Mouse (Mus musculus) thymus, adult 2 months (tissue): Measurements from ENCODE around the gene Msmo1. TPM values are rescaled to one million over a fixed set of nuclear protein-coding genes. Genes with fewer than 3 reads are reported as not detected.

ENCODE experiments used
- DNase-seq: peaks from one replicate; pipeline ENCODE4 v3.0.0; 2021
- H3K27ac ChIP-seq: fragments of 200-500 bp; 2 replicates; pipeline ENCODE4 v1.5.1; 2012; ENCODE audit warnings: low read length, control low read depth; ENCODE audit not compliant: control insufficient read depth, insufficient read depth
- H3K27me3 ChIP-seq: fragments of 200-500 bp; 2 replicates; pipeline ENCODE4 v1.6.1; 2012; ENCODE audit warnings: mild to moderate bottlenecking, low read length, moderate library complexity, mixed read lengths; ENCODE audit not compliant: control insufficient read depth, insufficient read depth
- H3K36me3 ChIP-seq: fragments of 200-500 bp; 2 replicates; pipeline ENCODE4 v1.6.1; 2012; ENCODE audit warnings: mild to moderate bottlenecking, low read length, moderate library complexity; ENCODE audit not compliant: control insufficient read depth, insufficient read depth
- H3K4me1 ChIP-seq: fragments of 200-500 bp; replicated peaks from 2 replicates; pipeline ENCODE4 v1.6.1; 2012; ENCODE audit warnings: low read length; ENCODE audit not compliant: control insufficient read depth, insufficient read depth
- H3K4me3 ChIP-seq: fragments of 200-500 bp; 2 replicates; pipeline ENCODE4 v1.5.1; 2012; ENCODE audit warnings: mild to moderate bottlenecking, low read length, control low read depth, moderate library complexity; ENCODE audit not compliant: control insufficient read depth, insufficient read depth
- CTCF ChIP-seq: fragments of 200-500 bp; IDR thresholded peaks from 2 replicates; pipeline ENCODE4 v1.5.1; 2012; ENCODE audit warnings: mild to moderate bottlenecking, control low read depth, low read length, moderate library complexity, borderline replicate concordance; ENCODE audit not compliant: control insufficient read depth, poor library complexity, insufficient read depth; ENCODE audit errors: extremely low read depth
- POLR2A ChIP-seq: fragments of 200-500 bp; IDR thresholded peaks from 2 replicates; pipeline ENCODE4 v1.6.1; 2012; ENCODE audit warnings: mild to moderate bottlenecking, low read length, control low read depth, moderate library complexity; ENCODE audit not compliant: control insufficient read depth, poor library complexity, insufficient read depth; ENCODE audit errors: extremely low read depth
- WGBS: fragments of 180-500 bp; shearing (Covaris S2); methylation state at CpG from one replicate; pipeline ENCODE4 v1.1.7; 2018; 5-methylcytosine and 5-hydroxymethylcytosine counted together
- polyA plus RNA-seq: library from polyadenylated mRNA; depleted of rRNA; stranded (reverse); fragments of >200 nt; gene quantifications from 2 replicates; pipeline ENCODE4 v1.2.3, GENCODE M21; 2012

Gene Msmo1
- polyA plus RNA-seq, 1 experiment = 7.2 TPM

DNA sequence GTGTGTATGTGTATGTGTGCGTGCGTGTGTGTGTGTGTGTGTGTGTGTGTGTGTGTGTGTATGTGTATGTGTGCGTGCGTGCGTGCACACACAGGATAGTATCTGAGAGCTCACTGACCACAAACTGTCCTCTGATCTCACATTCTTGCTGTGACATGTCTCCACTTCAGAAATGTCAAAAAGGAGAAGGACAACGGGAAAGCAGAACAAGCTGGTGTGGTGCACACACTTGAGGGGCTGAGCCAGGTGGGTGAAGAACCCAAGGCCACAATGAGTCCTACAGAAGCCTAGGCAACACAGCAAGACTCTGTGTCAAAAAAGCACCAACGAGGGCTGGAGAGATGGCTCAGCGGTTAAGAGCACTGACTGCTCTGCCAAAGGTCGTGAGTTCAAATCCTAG is 35.1 kb upstream of the Msmo1 start:
- DNase-seq = no peak
- Histone ChIP-seq H3K4me1 (peaks cover 3% of the 10 kb centered on the region), H3K27me3 (no peaks in the 10 kb centered on the region), H3K4me3 (no peak overlapping the region), H3K27ac (no peak overlapping the region), H3K36me3 (no peaks in the 10 kb centered on the region)
- 78% methylated on average over 9 of the region's 9 CpGs for WGBS
- TF ChIP-seq POLR2A = no peak
- no peak for TF ChIP-seq CTCF

DNA sequence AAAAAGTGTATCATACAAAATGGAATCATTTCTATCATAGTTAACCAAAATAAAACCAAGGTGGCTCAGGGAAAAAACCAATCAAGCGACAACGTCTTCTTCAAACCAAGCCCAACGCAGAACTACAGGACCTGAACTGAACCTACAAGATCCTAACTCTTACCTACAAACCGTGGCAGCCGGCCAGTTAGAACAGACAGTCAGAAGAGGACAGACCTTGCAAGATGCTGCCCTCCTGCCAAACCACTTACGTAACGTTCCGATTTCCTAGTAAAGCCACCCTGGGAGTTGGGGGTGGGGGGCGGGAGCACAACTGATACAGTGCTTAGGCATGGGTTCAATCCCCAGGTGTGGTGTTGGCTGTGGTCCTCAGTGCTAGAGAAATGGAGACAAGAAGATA is 33.5 kb upstream of the Msmo1 start:
- peaks cover 3% of the 10 kb centered on the region for H3K4me1 ChIP-seq
- H3K36me3 ChIP-seq = no peaks in the 10 kb centered on the region
- H3K4me3 ChIP-seq = no peak overlapping the region
- H3K27ac ChIP-seq = no peak overlapping the region
- DNase-seq = no peak
- H3K27me3 ChIP-seq = no peaks in the 10 kb centered on the region
- TF ChIP-seq POLR2A (no peak), CTCF (no peak)
- WGBS = 98% methylated on average over 9 of the region's 9 CpGs

DNA sequence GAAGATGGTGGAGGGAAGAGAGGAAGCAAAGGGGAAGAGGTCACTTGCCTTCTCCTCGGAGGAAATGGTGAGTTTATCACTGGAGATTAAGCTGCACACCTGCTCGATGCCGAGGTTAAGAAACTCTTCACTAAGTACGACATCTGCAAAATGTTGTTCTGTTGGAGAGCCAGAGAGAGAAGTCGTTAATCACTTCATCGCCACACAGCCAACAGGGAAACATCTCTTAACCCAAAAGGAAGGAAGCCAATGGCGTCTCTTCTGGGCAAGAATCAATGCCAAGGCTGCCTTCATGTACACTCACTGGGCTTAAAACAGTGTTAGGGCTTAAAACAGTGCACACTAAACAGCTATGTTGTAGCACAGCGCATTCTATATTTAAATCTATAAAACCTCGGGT is 30.5 kb upstream of the Msmo1 start:
- TF ChIP-seq POLR2A (no peak), CTCF (no peak)

DNA sequence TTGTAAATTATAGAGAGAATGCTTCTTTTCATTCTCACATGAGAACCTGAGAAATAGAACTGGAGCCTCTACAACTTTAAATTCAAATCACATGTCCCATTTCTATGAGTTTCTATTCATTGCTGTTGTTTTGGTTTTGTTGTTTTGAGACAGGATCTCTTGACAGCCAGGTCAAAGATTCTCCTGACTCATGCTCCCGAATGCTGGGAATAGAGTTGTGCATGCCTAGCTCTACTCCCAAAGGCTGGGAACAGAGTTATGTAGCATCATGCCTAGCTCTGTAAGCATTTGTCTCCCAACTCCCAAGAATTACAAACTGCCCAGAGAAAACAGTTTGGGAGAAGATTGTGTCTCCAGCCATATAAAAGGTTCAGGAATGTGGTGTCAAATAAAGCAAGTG is 29.2 kb upstream of the Msmo1 start:
- Histone ChIP-seq H3K27ac (no peak overlapping the region), H3K27me3 (no peaks in the 10 kb centered on the region), H3K4me1 (peaks cover 3% of the 10 kb centered on the region), H3K36me3 (no peaks in the 10 kb centered on the region), H3K4me3 (no peak overlapping the region)
- TF ChIP-seq POLR2A = no peak
- no peak for TF ChIP-seq CTCF
- DNase-seq = no peak
- WGBS = 93% methylated on average over 1 of the region's 1 CpGs

More for the DNA sequence above, 30.5 kb upstream of the Msmo1 start:
- no peaks in the 10 kb centered on the region for H3K27me3 ChIP-seq
- H3K4me3 ChIP-seq = no peak overlapping the region
- peaks cover 3% of the 10 kb centered on the region for H3K4me1 ChIP-seq
- no peak overlapping the region for H3K27ac ChIP-seq
- no peaks in the 10 kb centered on the region for H3K36me3 ChIP-seq
- no peak for DNase-seq
- WGBS = 24% methylated on average over 9 of the region's 9 CpGs

DNA sequence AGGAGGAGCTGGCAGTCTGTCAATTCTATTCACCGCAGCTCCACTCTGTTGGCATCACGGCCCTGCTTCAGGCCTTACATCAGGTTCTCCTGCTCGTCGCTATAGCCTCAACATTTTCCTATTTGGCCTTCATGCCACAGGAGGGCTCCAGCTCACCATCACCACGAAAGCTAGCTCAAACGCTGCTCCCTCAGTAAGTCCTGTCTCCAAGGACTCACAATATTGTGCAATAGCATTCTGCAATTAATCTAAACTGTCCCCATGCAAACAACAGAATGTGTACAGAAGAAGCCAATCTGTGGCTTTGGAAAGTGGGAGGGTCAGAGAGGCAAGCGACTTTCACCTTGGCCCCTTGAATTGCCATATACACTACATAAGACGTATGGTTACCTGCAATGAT is 27.8 kb upstream of the Msmo1 start:
- 95% methylated on average over 8 of the region's 8 CpGs for WGBS

DNA sequence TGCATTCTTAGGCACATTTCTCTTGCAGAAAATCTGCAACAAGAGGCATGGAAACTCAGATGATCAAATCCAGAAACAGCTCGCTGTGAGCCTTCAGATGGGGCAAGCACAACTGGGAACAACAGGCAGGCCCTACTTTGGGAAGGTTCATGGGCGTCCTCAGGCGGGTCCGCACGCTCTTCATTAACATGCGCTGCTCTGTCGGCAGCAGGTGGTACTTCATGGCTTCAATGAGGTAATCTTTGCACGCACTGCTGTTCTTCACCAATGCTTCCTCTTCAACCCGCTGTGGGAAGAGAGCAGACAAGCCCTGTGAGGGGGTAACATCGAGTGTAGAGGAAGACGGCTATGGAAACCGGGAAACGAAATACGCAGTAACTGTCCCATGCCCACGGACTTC is 24.4 kb upstream of the Msmo1 start:
- Histone ChIP-seq H3K36me3 (no peaks in the 10 kb centered on the region), H3K4me3 (no peak overlapping the region), H3K27me3 (no peaks in the 10 kb centered on the region), H3K4me1 (no peaks in the 10 kb centered on the region), H3K27ac (no peak overlapping the region)
- TF ChIP-seq CTCF (no peak), POLR2A (no peak)
- WGBS = 96% methylated on average over 15 of the region's 15 CpGs
- DNase-seq = no peak

More for the DNA sequence above, 27.8 kb upstream of the Msmo1 start:
- Histone ChIP-seq H3K4me1 (peaks cover 3% of the 10 kb centered on the region), H3K27ac (no peak overlapping the region), H3K4me3 (no peak overlapping the region), H3K27me3 (no peaks in the 10 kb centered on the region), H3K36me3 (no peaks in the 10 kb centered on the region)
- no peak for DNase-seq
- TF ChIP-seq POLR2A (no peak), CTCF (no peak)

DNA sequence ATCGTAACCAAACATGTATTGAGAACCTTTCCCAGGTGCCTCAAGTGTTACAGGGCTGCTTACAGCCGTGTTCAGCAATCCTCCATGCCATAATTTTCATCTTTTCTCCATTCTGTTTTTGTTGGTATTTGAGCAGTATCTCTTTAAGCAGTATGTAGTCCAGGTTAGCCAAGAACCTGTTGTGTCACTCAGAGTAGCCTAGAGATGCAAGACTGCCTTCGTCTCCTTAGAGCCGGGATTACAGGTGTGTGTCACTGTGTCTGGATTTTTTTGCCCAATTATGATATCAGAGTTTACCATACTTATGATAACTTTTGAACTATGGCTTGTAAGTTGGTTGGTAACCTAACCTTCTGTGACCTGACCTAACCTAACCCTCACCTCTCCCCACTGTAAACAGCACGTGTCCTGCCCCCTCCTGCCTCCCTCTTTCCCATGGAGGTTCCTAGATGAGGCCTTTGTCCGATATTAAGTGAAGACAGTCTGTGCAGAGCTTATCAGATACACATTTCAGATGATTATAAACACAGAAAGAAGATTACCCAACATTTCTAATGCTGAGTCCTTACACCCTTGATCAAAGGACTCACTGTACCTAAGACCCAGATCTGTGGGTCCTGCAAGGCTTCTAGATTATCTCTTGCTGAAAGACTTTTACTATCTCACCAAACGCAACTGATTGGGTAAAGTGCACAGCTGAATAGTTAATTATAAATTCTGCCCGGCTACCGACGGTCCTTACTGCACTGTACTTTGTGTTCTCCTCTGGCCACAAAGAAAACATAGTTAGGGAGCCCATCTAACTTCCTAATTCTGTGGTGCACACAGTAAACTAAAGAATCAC is 12.8 kb upstream of the Msmo1 start:
- no peaks in the 10 kb centered on the region for H3K27me3 ChIP-seq
- WGBS = 95% methylated on average over 10 of the region's 10 CpGs
- no peaks in the 10 kb centered on the region for H3K4me1 ChIP-seq
- TF ChIP-seq CTCF = no peak
- TF ChIP-seq POLR2A = no peak
- no peaks in the 10 kb centered on the region for H3K36me3 ChIP-seq
- H3K4me3 ChIP-seq = no peak overlapping the region
- H3K27ac ChIP-seq = no peak overlapping the region
- DNase-seq = no peak
